Mouse (Mus musculus): Measurements from ENCODE around the gene Trim59.
"Not testable (repeated sequence)": the region's sequence is repeated elsewhere in the genome, so short reads cannot be mapped to it uniquely, and the experiment has no call there.

Gene Trim59

DNA sequence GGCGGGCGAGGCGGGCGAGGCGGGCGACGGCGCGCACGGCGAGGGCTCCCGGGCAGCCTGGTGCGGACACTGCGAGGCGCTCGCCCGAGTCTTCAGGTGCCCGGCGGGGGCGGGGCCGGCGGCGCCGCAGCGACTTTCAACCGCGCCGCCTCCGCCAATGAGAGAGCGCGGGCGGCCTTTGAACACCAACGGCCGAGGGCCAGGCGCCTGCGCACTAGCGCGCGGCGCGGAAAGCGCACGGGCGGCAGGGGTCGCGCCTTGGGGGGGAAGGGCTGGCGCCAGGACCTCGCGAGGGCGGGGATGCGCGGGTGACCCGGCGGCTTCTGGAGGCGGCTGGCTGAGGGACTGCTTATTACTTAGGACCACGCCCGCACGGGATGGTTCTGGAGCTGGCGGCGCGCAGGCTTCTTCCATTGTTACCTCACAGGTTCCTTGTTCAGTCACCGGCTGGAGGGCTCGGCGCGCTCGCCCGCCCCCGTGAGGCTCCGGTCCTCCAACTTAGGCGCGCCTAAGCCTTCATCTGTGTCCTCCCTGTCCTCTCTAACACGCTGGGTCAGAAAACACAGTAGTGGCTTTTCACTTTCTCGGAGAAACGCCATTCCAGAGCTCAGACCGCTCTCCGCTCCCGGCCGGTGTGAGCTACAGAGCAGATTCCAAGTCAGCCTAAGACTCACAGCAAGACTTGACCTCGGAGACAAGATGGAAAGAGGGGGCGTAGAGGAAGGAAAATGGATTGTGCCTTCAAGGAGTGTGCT, at the start of gene Trim59:
Gene Trim59, minus strand, starts transcription at position 111 of the 755 bp plus-strand sequence.
- peak; percentile 93 to 96 for DNase-seq

DNA sequence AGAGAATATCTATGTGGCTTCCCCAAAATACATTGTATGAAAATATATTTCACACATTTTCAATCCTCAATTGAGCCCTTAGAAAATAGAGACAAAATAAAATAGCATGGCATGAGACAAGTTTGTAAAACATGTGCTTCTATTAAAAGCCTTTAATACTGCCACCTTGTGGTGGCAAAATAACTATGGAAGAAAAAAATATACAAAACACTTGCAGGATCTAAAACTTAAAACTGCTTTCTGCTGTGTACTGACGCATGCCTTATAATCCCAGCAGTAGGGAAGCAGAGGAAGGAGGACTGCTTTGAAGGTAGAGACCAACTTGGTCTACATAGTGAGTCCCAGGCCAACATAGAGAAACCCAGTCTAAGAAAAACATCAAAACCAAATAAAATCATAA, 19.4 kb upstream of the Trim59 start:
- DNase-seq = peak in 1 of 2 experiments; percentile 39

GRCm38 (mm10) chr3:69062764-69063163, 18.2 kb upstream of the Trim59 start:
- DNase-seq = no peak

GRCm38 (mm10) chr3:69060672-69061071, 16.1 kb upstream of the Trim59 start:
- no peak for DNase-seq

DNA sequence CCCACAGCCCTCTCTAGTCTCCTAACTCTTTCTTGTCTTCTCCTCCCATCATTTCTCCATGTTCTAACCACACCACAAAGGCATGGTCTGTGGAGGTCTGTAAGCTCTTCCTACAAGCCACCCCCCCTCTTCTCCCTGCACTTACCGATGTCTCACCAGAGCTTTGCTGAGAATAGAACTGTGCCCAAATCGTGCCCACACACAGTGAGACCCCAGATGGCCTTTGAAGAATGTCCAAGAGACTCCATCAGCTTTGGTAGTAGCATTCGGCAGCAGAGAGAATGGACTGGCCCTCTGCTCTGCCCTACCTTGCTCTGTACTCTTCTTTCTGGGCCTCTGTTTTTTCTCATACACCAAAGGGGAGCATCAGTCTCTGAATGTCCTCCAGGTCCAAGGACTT, 11.3 kb upstream of the Trim59 start:
- peak; percentile 57 to 69 for DNase-seq

DNA sequence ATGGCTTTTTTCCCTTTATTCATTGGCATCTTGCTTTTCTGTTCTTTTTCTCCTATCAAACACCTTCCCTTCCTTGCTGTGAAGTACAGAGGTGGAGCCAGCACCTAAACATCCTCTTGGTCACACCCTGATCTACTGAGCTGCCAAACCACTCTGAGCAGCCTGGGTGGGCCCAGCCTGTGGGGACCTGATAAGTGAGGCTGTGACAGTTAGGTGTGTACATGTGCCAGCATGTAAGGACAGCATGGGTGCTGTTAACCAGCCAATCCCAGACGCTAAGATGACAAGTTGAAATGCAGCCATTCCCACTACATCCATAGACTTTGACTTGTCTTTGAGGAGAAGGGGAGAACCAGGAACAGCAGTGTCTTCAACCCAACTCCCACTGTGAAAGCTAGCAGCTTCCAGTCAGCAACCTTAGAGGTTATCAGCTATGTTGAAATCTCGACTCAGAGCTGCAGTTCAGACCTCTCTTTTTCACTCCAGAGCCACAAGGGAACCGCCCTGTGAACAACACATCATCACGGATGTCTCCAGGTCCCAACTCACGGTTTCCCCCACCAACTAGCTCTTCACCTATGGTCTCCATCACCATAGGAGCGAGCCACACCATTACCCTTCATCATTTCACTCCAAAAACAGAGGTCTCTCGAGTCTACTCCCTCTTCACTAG, 10.3 kb upstream of the Trim59 start:
- no peak for DNase-seq

DNA sequence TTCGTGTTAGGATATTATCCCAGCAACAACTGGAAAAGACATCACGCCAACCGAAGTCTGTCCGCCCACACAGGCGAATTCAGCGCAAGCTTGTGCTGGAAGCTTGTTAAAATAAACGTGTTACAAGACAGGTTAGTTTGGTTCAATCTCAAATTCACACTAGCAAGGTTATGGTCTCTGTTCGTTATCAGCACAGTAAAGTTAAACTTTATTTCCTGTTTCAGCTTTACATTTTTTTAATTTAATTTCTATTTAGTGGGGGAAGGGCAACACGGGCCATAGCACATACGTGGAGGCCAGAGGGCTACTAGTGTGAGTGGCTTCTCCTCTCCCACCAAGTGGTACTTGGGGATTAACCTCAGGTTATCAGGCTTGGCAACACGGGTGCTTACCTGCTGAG, 7.3 kb upstream of the Trim59 start:
- DNase-seq = no peak

- DNase-seq = no peak
Observed at GRCm38 (mm10) chr3:69049011-69049410, 4.5 kb upstream of the Trim59 start.

- no peak for DNase-seq
Observed at GRCm38 (mm10) chr3:69047684-69048083, 3.1 kb upstream of the Trim59 start.

- DNase-seq = no peak
Observed at GRCm38 (mm10) chr3:69046509-69046908, 2.0 kb upstream of the Trim59 start.

DNA sequence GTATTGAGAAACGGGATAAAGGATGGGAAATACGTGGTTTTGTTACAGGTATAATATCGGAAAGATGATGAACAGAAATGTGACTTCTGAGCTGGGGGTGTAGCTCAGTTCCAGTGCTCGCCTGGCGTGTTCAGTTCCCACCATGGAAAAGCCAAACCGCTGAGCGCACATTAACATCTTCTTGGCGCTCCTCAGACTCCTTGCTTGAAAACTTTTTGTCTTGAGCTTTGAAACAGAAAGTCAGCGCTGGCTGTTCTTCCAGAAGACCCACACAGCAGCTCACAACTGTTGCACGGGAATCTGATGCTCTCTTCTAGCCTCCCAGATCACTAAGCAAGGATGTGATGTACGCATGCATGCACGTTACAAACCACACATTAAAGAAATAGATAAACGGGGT, 1.2 kb upstream of the Trim59 start:
- peak in 1 of 2 experiments; percentile 18 for DNase-seq

DNA sequence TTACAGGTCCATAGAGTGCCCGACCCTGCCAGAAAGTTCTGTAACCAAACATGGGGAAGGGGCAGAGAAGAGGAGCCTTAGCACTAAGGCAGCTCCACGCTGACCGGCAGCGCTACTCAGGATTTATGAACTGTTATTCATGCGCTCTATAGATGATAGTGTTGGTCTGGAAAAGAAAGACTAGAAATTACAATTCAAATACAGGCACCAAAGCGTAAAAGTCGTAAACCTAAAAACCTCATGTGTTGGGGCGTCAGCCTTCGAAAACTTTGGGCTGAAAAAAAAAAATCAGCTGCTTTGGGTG, 797 bp upstream of the Trim59 start:
- DNase-seq = no peak

DNA sequence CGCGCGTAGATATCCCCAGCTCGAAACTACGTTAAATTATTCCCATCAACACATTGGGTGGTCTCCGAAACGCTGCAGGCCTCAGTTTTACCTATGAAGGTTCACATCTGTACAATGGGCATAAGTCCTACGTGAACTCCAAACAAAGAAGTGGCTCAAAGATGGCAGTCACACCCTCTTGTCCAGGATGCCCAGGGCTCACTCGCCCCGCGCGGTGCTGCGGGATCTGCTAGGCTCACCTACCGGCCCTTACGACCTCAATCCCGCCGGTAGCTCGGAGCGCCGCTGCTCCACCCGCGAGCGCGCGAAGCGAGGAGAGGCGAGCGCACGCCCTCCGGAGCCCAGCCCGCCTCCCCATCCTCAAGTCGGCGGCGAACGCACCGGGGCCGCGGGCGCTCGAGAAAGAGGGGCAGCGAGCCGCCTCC, 376 bp downstream of the Trim59 start:
- no peak for DNase-seq

DNA sequence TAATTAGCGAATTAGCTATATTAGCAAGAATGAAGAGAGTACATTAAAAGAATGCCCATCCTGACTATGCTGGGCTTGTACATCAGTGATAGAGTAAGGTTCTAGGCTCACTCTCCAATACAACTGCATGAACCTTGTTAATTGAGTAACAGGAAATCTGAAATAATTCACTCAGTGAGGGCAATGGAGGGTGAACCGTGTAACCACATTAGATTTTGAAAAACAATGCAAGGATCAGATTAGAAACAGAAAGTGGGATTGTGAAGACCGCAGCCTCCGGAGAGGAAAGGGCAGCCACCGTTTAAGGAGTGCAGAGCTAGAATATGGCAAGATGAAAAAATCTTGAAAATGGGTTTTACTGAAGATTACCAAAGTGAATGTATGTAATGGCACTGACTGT, 3.3 kb downstream of the Trim59 start:
- DNase-seq = no peak

- DNase-seq = no peak
Observed at GRCm38 (mm10) chr3:69040105-69040504, 4.5 kb downstream of the Trim59 start.

DNA sequence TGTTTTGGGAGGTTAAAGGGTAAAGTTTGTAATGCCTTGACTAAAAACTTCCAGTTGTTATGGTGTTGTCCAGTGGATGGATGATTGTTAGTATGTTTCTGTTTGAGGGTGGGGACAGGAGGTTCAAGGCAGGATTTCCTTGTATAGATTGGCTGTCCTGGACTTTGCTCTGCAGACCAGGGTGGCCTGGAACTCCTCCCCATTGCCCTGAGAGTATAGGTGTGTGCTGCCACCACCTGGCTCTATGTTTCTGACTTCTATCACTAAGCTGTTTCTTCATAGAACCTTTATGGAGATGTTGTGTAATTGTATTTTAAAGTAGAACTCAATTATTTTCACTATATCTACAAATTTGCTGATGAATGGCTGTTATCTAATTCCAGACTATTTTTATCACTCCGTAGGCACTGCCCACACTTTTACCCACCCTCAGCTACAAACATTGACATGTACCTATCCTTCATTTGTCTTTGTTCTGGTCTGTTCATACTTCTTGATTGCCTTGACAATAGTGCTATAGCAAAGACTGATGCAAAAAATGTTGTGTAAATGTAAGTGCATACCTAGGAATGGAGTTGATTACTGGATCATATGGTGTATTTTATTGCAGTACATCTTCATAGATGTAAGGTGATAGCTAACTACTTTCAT, 18.3 kb downstream of the Trim59 start:
- DNase-seq = no peak

- DNase-seq = no peak
Observed at GRCm38 (mm10) chr3:69020764-69021163, 23.8 kb downstream of the Trim59 start.

GRCm38 (mm10) chr3:69020285-69020684, 24.3 kb downstream of the Trim59 start:
- peak; percentile 14 to 15 for DNase-seq

GRCm38 (mm10) chr3:69018635-69019034, 25.9 kb downstream of the Trim59 start:
- not testable (repeated sequence) for DNase-seq

DNA sequence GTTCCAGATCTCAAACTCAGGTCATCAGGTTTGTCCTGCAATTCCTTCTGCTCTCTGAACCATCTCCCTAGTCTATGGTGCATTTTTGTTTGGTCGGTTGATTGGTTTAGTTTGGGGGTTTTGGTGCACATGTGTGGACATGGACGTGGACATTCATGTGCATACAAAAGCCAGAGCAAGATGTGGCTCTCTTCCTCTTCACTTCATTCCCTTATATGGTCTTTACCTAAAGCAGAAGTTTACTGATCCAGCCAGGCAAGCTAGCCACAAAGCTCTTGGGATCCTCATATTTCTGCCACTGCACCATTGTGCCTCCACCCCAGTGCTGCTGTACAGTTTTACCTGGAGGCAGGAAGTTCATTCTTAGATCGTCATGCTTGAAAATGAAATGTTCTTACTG, 27.4 kb downstream of the Trim59 start:
- DNase-seq = no peak

DNA sequence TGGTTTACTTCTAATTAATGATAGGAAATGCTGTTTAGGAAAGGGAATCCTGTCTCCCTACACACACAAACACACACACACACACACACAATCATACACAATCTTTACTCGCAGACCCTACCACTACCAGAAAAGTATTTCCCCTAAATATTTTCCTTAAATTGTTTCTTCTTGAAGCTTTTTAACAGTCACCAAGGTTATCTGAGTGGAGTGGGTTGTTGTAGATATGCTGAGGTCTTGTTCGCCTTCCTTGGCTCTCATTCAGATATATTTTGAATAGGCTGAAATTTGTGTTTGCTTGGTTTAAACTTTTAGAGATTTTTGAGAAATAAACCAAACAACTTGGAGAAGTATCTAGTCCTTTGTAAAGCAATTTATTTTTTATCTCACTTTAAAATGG, 35.7 kb downstream of the Trim59 start:
- no peak for DNase-seq

DNA sequence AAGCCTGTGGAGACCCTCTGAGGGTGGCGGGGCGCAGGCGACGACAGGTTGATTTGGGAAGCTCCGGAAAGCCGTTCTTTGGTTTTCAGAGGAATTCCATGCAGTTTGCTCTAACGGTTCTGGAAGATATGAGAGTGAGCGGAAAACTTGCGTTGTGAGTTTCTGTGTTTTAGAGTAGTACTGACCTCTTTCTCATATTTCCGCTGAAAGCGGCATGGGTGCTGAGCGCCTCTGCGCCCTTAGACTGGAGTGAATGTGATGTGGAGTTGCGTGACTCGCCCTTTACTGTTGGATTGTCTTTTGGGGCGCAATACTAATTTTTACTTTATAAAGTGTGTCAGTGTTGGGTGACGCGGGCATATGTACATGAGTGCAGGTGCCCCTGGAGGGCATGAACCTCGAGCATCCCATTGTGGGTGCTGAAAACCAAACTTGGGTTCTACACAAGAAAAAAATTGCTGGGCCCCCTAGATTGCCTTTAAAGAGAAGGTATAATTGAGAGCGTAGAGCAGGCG, 38.3 kb downstream of the Trim59 start:
- no peak for DNase-seq

GRCm38 (mm10) chr3:69005338-69006245, 39.0 kb downstream of the Trim59 start:
- peak; percentile 66 to 72 for DNase-seq

Measured in cerebellum, postnatal 10 days (tissue).